Mouse (Mus musculus) gastrocnemius, postnatal 25 days (tissue): ENCODE results near the gene Pkd1. TPM values are rescaled to one million over a fixed set of nuclear protein-coding genes. Genes with fewer than 3 reads are reported as not detected.

Source experiments
- DNase-seq: peaks from one replicate; pipeline ENCODE4 v3.0.0; 2022
- total RNA-seq, 2 experiments: library from RNA; stranded (reverse); gene quantifications; 1 replicate in 1 of 2; 2 replicates in 1 of 2; pipeline ENCODE4 v1.2.3; 2021

Pkd1 gene
- total RNA-seq, 2 experiments from 2014 or later = 20.2 to 21.1 TPM

GRCm38 (mm10) chr17:24567034-24567779, 17.6 kb downstream of the Pkd1 start:
- no peak for DNase-seq

- no peak for DNase-seq
These were observed 20.2 kb downstream of the Pkd1 start for GRCm38 (mm10) chr17:24569837-24570236.

- no peak for DNase-seq
These were observed 23.1 kb downstream of the Pkd1 start for GRCm38 (mm10) chr17:24572651-24573245.

GRCm38 (mm10) chr17:24573811-24574210, 24.2 kb downstream of the Pkd1 start:
- DNase-seq = no peak

GRCm38 (mm10) chr17:24579532-24579931, 29.9 kb downstream of the Pkd1 start:
- DNase-seq = no peak

GRCm38 (mm10) chr17:24580287-24580686, 30.7 kb downstream of the Pkd1 start:
- DNase-seq = no peak

- DNase-seq = no peak
These were observed 34.2 kb downstream of the Pkd1 start for GRCm38 (mm10) chr17:24583599-24584460.

- no peak for DNase-seq
These were observed 34.9 kb downstream of the Pkd1 start for GRCm38 (mm10) chr17:24584520-24584919.

- DNase-seq = no peak
These were observed 36.9 kb downstream of the Pkd1 start for GRCm38 (mm10) chr17:24586532-24586931.

GRCm38 (mm10) chr17:24590943-24591342, 41.3 kb downstream of the Pkd1 start:
- DNase-seq = no peak

- DNase-seq = no peak
These were observed 42.1 kb downstream of the Pkd1 start for GRCm38 (mm10) chr17:24591695-24592094.

GRCm38 (mm10) chr17:24593248-24593647, 43.6 kb downstream of the Pkd1 start:
- no peak for DNase-seq

GRCm38 (mm10) chr17:24593992-24594890, 44.6 kb downstream of the Pkd1 start:
- DNase-seq = no peak

- DNase-seq = no peak
These were observed 45.8 kb downstream of the Pkd1 start for GRCm38 (mm10) chr17:24595126-24596072.

- no peak for DNase-seq
These were observed 46.4 kb downstream of the Pkd1 start for GRCm38 (mm10) chr17:24596073-24596466.

- no peak for DNase-seq
These were observed 47.0 kb downstream of the Pkd1 start for GRCm38 (mm10) chr17:24596471-24597183.

GRCm38 (mm10) chr17:24597989-24598388, 48.4 kb downstream of the Pkd1 start:
- no peak for DNase-seq

- DNase-seq = no peak
These were observed 50.9 kb downstream of the Pkd1 start for GRCm38 (mm10) chr17:24600502-24600901.

- DNase-seq = no peak
These were observed 54.3 kb downstream of the Pkd1 start for GRCm38 (mm10) chr17:24603961-24604360.

GRCm38 (mm10) chr17:24604557-24604956, 54.9 kb downstream of the Pkd1 start:
- no peak for DNase-seq
